Mouse (Mus musculus) cerebellum, adult 11 months (tissue): Measurements from ENCODE around the gene Ccdc190.

ENCODE experiments used
- DNase-seq: peaks from one replicate; pipeline ENCODE4 v3.0.0; 2022

Gene Ccdc190

DNA sequence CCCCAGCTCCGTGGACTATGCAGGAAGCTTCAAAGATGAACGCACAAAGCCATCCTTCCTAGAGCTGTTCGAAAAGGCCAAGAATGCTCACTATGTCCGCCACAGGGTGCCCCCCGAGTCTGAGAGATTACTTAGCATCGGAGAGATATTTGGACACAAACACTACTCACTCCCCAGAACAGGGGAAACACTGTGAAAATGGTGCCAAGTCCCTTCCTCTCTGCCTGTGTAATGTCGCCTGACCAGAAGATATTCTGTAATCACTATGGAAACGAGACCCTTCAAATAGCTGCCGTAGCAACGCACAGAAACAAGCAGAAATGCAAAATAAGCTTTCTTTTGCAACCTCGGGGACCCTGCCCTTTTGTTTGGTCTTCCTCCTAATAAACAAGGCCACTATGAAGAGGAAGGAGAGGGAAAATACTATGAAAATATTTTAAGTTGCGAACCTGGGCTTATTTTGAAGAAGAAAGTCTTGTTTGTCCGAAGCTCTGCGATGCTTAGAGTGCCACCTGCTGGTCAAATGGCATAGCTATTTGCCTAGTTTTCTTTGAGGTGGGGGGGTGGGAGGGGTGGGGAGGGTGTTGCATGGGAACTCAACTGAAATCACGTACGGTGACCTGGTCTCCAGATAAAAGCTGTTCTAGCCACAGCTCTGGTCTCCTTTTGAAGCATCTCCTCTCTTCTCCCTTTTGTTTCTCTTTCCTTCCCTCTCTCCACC, 5.7 kb downstream of the Ccdc190 start:
- peak; percentile 50 for DNase-seq

DNA sequence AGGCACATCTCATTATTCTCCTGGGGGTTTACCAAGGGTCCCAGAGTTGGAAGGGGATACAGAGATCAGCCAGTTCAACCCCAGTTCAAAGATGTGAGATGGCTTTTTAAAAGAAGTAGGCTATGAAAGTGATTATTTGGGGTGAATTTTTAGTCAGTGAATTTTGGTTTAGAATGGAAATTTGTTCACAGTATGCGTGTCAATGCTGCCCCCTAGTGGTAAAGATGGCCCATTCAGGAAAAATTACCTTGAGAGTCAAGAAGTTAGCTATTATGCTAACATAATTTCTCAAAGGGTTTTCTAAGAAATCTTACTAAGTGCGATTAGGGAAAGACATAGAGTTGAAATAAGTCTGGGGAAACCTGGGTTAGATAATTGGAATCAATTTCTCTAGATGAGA, 10.9 kb downstream of the Ccdc190 start:
- peak; percentile 26 for DNase-seq

DNA sequence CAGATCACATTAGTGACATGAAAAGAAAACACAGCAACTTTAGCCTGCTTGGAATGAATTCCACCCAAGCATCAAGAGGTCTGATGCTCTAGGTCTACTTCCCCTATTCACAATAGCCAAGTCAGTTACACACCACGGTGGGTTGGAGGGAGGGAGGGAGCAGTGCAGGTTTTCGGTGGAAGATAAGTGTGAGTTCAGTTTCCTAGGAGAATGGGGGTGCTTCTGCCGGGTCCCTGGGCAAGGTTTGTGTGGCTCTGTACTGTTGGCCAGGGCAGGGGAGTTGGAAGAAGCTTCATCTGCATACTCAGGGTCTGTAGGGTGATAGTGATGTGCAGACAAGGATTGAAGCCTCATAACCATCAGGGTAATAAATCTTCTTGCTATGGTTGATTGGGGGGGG, 17.6 kb downstream of the Ccdc190 start:
- DNase-seq, result no peak

DNA sequence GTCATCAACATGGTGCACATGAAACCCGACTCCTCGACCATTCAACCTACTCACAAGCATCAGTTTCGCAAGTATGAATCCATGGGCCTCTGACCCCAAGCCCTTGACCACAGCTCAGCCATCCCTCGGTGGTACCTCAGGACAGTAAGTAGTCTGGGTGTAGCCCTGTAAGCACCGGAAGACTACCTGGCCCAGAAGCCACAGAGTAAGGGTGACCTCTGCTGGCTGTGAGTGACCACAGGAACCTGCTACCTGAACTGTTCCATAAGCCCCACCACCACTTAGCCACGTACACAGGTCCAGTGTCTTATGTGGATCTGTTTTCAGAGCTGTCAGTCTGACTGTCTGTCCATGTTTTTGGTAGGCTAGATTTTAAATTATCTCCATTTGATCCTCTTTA, 19.2 kb downstream of the Ccdc190 start:
- DNase-seq, result no peak

DNA sequence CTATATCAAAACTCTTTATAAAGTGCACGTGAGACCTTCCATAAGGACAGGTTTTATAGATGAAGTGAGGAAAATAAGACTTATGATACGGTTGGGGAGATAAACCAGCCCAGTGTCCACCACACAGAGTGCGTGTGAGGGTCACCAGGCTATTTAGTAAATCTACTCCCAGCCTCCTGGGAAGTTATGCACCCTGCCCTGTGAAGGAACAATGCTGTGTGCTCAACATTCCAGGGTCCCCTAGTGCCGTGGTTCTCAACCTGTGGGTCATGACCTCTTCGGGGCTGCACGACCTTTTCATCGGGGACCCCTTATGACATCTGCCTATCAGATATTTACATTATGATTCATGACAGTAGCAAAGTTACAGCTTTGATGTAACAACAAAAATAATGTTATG, 19.8 kb downstream of the Ccdc190 start:
- no peak for DNase-seq

DNA sequence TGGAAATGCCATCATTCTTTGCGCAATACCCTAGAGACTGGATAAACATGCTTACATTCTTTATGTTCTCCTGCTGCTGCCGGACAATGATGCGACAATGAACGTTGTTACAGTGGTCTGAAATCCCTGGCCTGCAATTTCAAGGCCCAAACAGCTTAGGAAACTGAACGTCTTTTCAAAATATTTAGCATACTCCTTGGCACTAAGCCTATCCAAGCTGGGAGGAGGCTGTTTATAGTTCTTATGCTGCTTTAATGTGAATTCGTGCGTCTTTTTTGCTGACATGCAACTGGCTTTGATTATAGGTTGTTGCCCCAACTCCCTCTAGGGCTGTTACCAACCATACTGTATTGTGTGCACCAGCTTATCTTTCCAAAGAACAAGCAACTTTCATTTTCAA, 20.4 kb downstream of the Ccdc190 start:
- no peak for DNase-seq

DNA sequence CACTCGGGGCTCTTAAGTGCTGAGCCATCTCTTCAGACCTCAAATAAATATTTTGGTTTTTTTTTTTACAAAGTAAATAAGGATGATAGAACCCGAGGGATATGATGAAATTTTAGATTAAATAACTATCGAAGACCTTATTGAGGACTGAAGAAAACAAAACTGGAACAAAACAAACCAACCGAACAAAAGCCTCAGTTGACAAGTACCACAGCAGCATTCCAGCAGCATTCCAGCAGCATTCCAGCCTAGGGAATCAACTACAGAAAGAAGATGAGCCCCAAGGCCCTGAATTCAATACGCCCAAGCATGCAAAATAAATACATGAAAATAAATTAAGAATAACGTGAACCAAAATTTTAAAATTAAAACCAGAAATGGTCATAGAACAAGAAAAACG, 21.5 kb downstream of the Ccdc190 start:
- DNase-seq, result no peak

DNA sequence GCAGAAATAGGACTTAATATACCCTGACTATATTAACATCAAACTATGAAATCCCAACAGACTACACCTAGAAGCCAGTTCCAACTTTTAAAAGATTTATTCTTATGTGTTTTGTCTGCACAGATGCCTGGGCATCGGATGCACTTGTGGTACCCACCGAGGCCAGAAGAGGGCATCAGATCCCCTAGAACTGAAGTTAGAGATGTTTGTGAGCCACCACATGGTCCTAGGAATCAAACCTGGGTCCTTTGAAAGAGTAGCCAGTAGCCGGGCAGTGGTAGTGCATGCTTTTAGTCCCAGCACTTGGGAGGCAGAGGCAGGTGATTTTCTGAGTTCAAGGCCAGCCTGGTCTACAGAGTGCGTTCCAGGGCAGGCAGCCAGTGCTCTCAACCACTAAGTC, 22.2 kb downstream of the Ccdc190 start:
- no peak for DNase-seq

DNA sequence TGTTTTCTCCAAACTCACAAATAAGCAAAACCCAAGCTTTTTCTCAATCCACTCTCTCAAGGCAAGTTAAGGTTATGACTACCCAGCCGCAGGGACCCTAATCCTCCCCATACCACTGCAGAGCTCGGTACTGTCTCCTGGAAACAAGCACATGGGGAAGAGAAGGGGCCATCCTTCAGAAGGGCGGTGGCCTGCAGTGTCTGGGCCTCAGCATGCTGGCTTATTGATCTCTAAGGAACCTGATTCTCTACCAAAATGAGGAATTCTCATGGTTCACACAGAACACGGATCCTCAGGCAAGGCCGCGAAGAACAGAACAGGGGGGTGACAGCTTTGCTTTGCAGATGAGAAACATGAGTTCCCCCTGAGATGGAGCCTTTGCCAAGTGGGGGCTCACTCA, 23.1 kb downstream of the Ccdc190 start:
- no peak for DNase-seq

DNA sequence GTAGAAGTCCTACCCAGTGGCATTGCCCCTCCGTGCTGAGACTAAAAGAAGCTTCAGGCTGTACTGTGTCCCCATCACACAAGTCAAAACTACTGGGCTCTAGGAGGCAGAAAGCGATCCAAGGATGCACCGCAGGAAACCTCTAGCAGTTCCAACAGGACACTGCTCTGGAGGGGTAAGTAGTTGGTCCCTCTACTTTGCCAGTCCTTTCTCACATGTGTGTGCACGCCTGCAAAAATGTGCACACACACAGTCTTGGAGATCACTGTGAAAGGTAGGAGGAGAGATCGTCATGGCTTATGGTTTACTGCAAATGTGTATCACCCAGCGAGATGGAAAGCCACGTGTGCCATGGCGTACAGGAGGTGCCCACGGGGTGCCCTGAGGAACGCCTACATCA, 24.2 kb downstream of the Ccdc190 start:
- no peak for DNase-seq

DNA sequence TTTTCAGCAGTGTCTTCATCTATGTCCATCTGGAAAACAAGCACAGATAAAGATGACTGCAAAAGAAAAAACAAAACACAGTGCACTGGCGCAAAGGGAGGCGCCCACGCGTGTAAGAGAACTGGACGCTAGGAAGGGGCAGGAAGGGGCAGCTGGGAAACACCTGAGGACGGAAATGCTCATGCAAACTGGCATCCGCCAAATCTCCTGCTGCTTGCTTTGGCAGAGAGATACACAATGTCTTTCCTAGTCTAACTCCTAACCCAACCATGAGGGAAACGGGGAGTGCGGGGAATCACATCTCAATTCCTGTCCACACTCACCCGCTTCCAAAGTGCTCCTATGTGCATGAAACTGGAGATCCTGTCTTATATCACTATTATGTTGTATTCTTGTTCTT, 24.7 kb downstream of the Ccdc190 start:
- DNase-seq, result no peak

DNA sequence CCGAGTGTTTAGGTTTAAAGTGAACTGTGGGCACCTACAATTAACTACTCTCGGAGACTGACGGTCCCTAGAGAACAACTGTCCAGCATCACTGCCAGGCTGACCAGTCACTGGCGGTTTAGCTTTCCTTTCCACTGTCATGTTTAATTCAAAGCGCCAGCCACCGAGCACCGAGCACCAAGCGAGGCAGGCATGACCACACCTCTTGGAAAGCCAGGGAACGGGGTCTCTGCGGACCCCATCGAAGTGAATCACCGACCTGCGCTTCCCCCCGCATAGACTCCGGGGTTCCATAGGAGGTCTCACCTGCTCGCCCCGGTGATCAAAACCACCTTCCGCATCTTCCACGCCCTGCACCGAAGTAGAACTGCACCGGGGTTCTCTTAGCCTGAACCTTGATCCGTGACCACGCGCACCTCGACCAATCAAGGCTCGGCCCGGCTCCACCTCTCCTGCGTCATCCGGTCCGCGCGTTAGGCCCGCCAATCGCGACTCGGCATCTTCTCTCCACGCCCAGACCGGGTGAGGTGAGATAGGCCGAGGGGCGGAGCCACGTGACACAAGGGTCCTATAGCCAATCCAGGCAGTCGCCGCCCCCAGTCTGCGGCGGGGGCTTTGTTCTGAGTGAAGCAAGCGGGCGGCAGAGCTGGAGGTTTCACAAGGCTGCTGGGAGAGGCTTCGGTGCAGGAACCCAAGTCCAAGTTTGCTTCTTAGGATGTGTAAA, 40.5 kb downstream of the Ccdc190 start, which contains the start of gene Hsd17b7:
Gene Hsd17b7 (minus strand): TSS at position 450 of the 724 bp plus-strand sequence.
- DNase-seq, result peak; percentile 97

DNA sequence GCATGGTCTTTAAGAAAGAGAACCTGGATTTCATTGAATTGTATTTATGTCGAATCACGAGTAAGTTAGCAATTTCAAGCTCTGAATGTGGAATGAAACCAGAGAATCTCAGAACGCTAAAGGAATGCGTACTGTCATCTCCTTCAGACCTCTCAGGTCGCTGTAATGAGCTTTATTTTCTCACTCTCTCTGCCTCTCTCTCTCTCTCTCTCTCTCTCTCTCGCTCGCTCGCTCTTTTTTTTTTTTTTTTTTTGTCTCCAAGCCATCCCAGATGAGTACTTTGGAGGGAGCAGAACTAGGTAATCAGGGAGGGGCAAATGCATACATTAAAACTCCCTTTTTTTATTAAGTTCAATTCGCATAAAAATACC, 41.1 kb downstream of the Ccdc190 start:
- no peak for DNase-seq

DNA sequence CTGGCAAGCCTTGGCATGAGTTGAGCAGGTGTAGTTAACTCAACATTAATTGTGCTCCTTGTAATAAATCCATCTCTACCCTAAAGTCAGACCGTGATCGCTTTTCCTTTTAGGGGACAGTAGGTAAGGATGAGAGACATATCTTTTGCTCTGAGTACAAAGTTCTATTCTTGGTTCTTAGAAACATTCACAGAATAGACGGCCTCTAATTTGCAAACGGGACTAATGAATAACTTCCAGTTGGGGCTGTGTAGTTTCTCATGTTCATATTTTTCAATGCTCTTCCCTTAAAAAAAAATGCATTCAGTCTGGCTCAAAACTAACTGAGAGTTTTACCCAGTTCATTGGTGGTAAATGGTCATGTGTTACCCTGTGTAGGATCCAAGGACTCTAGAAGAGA, 42.5 kb downstream of the Ccdc190 start:
- DNase-seq, result no peak

DNA sequence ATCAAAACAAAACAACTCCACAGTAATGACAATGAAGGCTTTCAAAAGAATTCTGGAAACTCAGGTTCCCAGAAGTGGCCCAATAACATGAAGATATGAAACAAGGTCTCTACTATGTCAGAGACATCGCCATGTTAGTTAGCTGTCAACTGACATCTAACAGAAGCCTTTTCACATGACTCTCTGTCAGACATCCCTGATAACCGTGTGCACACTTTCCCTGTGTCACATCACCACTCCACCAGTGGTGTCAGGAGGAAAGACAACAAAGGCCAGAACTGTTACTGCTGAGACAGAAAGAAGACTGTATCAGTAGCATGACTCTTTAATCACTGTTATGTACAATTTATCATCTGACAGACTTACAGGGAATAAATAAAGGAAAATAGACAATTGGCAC, 43.5 kb downstream of the Ccdc190 start:
- DNase-seq, result no peak

DNA sequence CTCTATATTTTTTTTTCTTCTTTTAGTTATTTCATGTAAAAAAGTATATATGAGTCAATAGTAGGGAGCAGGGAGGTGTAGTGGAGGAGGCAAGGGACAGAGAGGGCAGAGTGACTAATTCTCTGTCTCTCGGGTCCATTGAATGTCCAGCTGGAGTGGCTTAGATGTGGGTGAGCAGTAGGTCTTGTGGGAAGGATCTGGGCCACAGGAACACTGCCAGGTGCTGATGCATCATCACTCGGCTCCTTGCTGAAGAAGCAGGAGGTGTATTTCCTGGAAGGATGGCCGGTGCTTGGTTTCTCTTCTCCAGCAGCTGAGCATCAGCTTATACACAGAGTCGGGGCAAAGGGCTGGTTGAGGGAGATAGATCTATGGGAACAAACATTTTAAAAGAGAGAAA, 49.2 kb downstream of the Ccdc190 start:
- DNase-seq, result no peak
